Mouse (Mus musculus): Measurements from ENCODE around the gene Sash1. TPM values are rescaled to one million over a fixed set of nuclear protein-coding genes. Genes with fewer than 3 reads are reported as not detected.
A peak's percentile ranks its signal among the peaks of the same experiment; 100 is the strongest.

The Sash1 gene
- polyA plus RNA-seq, 1 experiment from 2014 or later: 4.7 TPM

GRCm38 (mm10) chr10:8776791-8777190 lies 109.1 kb downstream of the Sash1 start:
- Histone ChIP-seq H3K4me3 (no peak overlapping the region), H3K9ac (no peak overlapping the region), H3K27ac (no peak overlapping the region), H3K4me2 (replicated peaks) (no peak overlapping the region), H3K4me1 (no peaks in the 10 kb centered on the region; the same call in 1 of the 2 replicates), H3K36me3 (peaks cover 9% of the 10 kb centered on the region), H3K27me3 (replicated peaks) (no peaks in the 10 kb centered on the region), H3K9me3 (no peaks in the 10 kb centered on the region)
- no peak for ATAC-seq (ENCODE audit: low FRiP score, low read depth)
- 95% methylated on average over 2 of the region's 2 CpGs for WGBS

- no peak overlapping the region for H3K9ac ChIP-seq
- no peak overlapping the region for H3K27ac ChIP-seq
- H3K4me2 ChIP-seq (replicated peaks): no peak overlapping the region
- H3K9me3 ChIP-seq: no peaks in the 10 kb centered on the region
- no peaks in the 10 kb centered on the region; the same call in 1 of the 2 replicates for H3K4me1 ChIP-seq
- WGBS: 94% methylated on average over 2 of the region's 2 CpGs
- no peak for ATAC-seq (ENCODE audit: low FRiP score, low read depth)
- H3K27me3 ChIP-seq (replicated peaks): no peaks in the 10 kb centered on the region
- peaks cover 9% of the 10 kb centered on the region for H3K36me3 ChIP-seq
- no peak overlapping the region for H3K4me3 ChIP-seq
Measured at GRCm38 (mm10) chr10:8775794-8776193, 110.1 kb downstream of the Sash1 start.

GRCm38 (mm10) chr10:8772464-8773209 lies 113.2 kb downstream of the Sash1 start:
- Histone ChIP-seq H3K27me3 (replicated peaks) (no peaks in the 10 kb centered on the region), H3K4me2 (replicated peaks) (no peak overlapping the region), H3K9me3 (no peaks in the 10 kb centered on the region; the same call in 1 of the 2 replicates), H3K4me1 (no peaks in the 10 kb centered on the region; the same call in 1 of the 2 replicates), H3K9ac (no peak overlapping the region), H3K36me3 (peaks cover 8% of the 10 kb centered on the region), H3K27ac (no peak overlapping the region), H3K4me3 (no peak overlapping the region)
- ATAC-seq (ENCODE audit: low FRiP score, low read depth): no peak
- WGBS: 93% methylated on average over 4 of the region's 4 CpGs

- H3K36me3 ChIP-seq: peaks cover 8% of the 10 kb centered on the region
- H3K4me1 ChIP-seq: no peaks in the 10 kb centered on the region; the same call in 1 of the 2 replicates
- H3K4me2 ChIP-seq (replicated peaks): no peak overlapping the region
- no peaks in the 10 kb centered on the region; the same call in 1 of the 2 replicates for H3K9me3 ChIP-seq
- no peaks in the 10 kb centered on the region for H3K27me3 ChIP-seq (replicated peaks)
- 89% methylated on average over 12 of the region's 12 CpGs for WGBS
- no peak for ATAC-seq (ENCODE audit: low FRiP score, low read depth)
- no peak overlapping the region for H3K27ac ChIP-seq
- no peak overlapping the region for H3K9ac ChIP-seq
- H3K4me3 ChIP-seq: no peak overlapping the region
Measured at GRCm38 (mm10) chr10:8770931-8771653, 114.8 kb downstream of the Sash1 start.

GRCm38 (mm10) chr10:8768654-8769053 lies 117.2 kb downstream of the Sash1 start:
- ATAC-seq (ENCODE audit: low FRiP score, low read depth): no peak
- H3K4me2 ChIP-seq (replicated peaks): no peak overlapping the region
- WGBS: 88% methylated on average over 8 of the region's 8 CpGs

GRCm38 (mm10) chr10:8767381-8767780 lies 118.5 kb downstream of the Sash1 start:
- no peaks in the 10 kb centered on the region for H3K27me3 ChIP-seq (replicated peaks)
- 95% methylated on average over 5 of the region's 5 CpGs for WGBS
- peaks cover 4% of the 10 kb centered on the region for H3K36me3 ChIP-seq
- no peaks in the 10 kb centered on the region; the same call in 1 of the 2 replicates for H3K9me3 ChIP-seq
- H3K27ac ChIP-seq: no peak overlapping the region
- H3K4me2 ChIP-seq (replicated peaks): no peak overlapping the region
- peaks cover 13% of the 10 kb centered on the region for H3K4me1 ChIP-seq
- H3K4me3 ChIP-seq: no peak overlapping the region
- no peak for ATAC-seq (ENCODE audit: low FRiP score, low read depth)
- no peak overlapping the region for H3K9ac ChIP-seq

More at GRCm38 (mm10) chr10:8768654-8769053, 117.2 kb downstream of the Sash1 start:
- no peak overlapping the region for H3K27ac ChIP-seq
- H3K9ac ChIP-seq: no peak overlapping the region
- H3K9me3 ChIP-seq: no peaks in the 10 kb centered on the region; the same call in 1 of the 2 replicates
- no peak overlapping the region for H3K4me3 ChIP-seq
- peaks cover under 1% of the 10 kb centered on the region for H3K4me1 ChIP-seq
- H3K27me3 ChIP-seq (replicated peaks): no peaks in the 10 kb centered on the region
- H3K36me3 ChIP-seq: peaks cover 4% of the 10 kb centered on the region

- Histone ChIP-seq H3K27ac (no peak overlapping the region), H3K4me2 (replicated peaks) (no peak overlapping the region), H3K27me3 (replicated peaks) (no peaks in the 10 kb centered on the region), H3K9ac (no peak overlapping the region), H3K9me3 (no peaks in the 10 kb centered on the region; the same call in 1 of the 2 replicates), H3K4me3 (no peak overlapping the region), H3K4me1 (peaks cover 23% of the 10 kb centered on the region), H3K36me3 (peaks cover 4% of the 10 kb centered on the region)
- ATAC-seq (ENCODE audit: low FRiP score, low read depth): no peak
- WGBS: 70% methylated on average over 10 of the region's 10 CpGs
Measured at GRCm38 (mm10) chr10:8765922-8766522, 119.8 kb downstream of the Sash1 start.

GRCm38 (mm10) chr10:8762771-8763170 lies 123.1 kb downstream of the Sash1 start:
- Histone ChIP-seq H3K9me3 (no peaks in the 10 kb centered on the region), H3K27ac (no peak overlapping the region), H3K4me2 (replicated peaks) (peak overlapping the region; percentile 58), H3K9ac (no peak overlapping the region), H3K27me3 (replicated peaks) (no peaks in the 10 kb centered on the region), H3K4me1 (peaks cover 45% of the 10 kb centered on the region), H3K4me3 (no peak overlapping the region), H3K36me3 (no peaks in the 10 kb centered on the region)
- WGBS: 20% methylated on average over 12 of the region's 12 CpGs
- ATAC-seq (ENCODE audit: low FRiP score, low read depth): peak; percentile 15; the same call in 1 of the 2 replicates

GRCm38 (mm10) chr10:8762209-8762701 lies 123.6 kb downstream of the Sash1 start:
- Histone ChIP-seq H3K27ac (peak overlapping the region; percentile 43), H3K9ac (peak overlapping the region; percentile 52), H3K36me3 (no peaks in the 10 kb centered on the region), H3K9me3 (no peaks in the 10 kb centered on the region), H3K4me2 (replicated peaks) (peak overlapping the region; percentile 58), H3K4me1 (peaks cover 50% of the 10 kb centered on the region), H3K27me3 (replicated peaks) (no peaks in the 10 kb centered on the region), H3K4me3 (peak overlapping the region; percentile 40)
- 2% methylated on average over 14 of the region's 14 CpGs for WGBS
- peak; percentile 65 for ATAC-seq (ENCODE audit: low FRiP score, low read depth)

- Histone ChIP-seq H3K36me3 (no peaks in the 10 kb centered on the region), H3K27ac (peak overlapping the region; percentile 43), H3K27me3 (replicated peaks) (no peaks in the 10 kb centered on the region), H3K4me2 (replicated peaks) (peak overlapping the region; percentile 58), H3K4me3 (peak overlapping the region; percentile 40), H3K4me1 (peaks cover 56% of the 10 kb centered on the region), H3K9ac (peak overlapping the region; percentile 52), H3K9me3 (no peaks in the 10 kb centered on the region)
- 30% methylated on average over 9 of the region's 9 CpGs for WGBS
- ATAC-seq (ENCODE audit: low FRiP score, low read depth): no peak
Measured at GRCm38 (mm10) chr10:8761656-8762055, 124.2 kb downstream of the Sash1 start.

- peak overlapping the region; percentile 40 for H3K4me3 ChIP-seq
- WGBS: 7% methylated on average over 4 of the region's 4 CpGs
- no peaks in the 10 kb centered on the region for H3K36me3 ChIP-seq
- peaks cover 64% of the 10 kb centered on the region for H3K4me1 ChIP-seq
- ATAC-seq (ENCODE audit: low FRiP score, low read depth): peak; percentile 70
- H3K27ac ChIP-seq: peak overlapping the region; percentile 33; the same call in 1 of the 2 replicates
- peak overlapping the region; percentile 58 for H3K4me2 ChIP-seq (replicated peaks)
- H3K27me3 ChIP-seq (replicated peaks): no peaks in the 10 kb centered on the region
- no peak overlapping the region for H3K9ac ChIP-seq
- H3K9me3 ChIP-seq: no peaks in the 10 kb centered on the region
Measured at GRCm38 (mm10) chr10:8760598-8760997, 125.3 kb downstream of the Sash1 start.

GRCm38 (mm10) chr10:8759228-8759627 lies 126.6 kb downstream of the Sash1 start:
- no peak overlapping the region for H3K27ac ChIP-seq
- H3K4me2 ChIP-seq (replicated peaks): peak overlapping the region; percentile 59
- peaks cover 64% of the 10 kb centered on the region for H3K4me1 ChIP-seq
- no peak overlapping the region for H3K9ac ChIP-seq
- peaks cover 8% of the 10 kb centered on the region; the same call in 1 of the 2 replicates for H3K36me3 ChIP-seq
- no peak for ATAC-seq (ENCODE audit: low FRiP score, low read depth)
- WGBS: 87% methylated on average over 7 of the region's 7 CpGs
- no peaks in the 10 kb centered on the region for H3K27me3 ChIP-seq (replicated peaks)
- H3K4me3 ChIP-seq: no peak overlapping the region
- no peaks in the 10 kb centered on the region for H3K9me3 ChIP-seq

Data from neural tube, embryonic 12.5 days (tissue).